Mouse (Mus musculus) telencephalon, adult 2 months (tissue): ENCODE results near the gene Casc3.
"Not testable (repeated sequence)": the region's sequence is repeated elsewhere in the genome, so short reads cannot be mapped to it uniquely, and the experiment has no call there.

Experiments used
- DNase-seq: peaks from one replicate; pipeline ENCODE4 v3.0.0-alpha.2; 2011; ENCODE audit warnings: low read depth, low spot score

Gene Casc3

DNA sequence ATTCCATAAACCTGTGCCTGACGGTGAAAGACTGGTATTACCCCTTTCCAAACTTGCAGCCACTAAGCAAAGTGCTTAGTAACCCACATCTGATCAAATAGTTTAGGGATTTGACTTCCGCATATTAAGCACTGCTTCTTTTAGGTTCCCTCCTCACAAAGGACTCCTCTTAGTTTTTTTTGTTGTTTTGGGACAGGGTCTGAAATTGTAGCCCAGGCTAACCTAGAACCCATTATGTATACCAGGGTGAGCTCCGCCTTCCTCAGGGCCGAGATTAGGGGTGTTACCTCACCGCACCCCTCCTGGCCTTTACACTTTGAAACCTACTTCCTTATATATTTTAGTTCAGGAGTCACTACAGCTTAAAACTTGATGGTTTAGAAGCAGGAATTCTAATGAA lies 14.9 kb upstream of the Casc3 start:
- no peak for DNase-seq

DNA sequence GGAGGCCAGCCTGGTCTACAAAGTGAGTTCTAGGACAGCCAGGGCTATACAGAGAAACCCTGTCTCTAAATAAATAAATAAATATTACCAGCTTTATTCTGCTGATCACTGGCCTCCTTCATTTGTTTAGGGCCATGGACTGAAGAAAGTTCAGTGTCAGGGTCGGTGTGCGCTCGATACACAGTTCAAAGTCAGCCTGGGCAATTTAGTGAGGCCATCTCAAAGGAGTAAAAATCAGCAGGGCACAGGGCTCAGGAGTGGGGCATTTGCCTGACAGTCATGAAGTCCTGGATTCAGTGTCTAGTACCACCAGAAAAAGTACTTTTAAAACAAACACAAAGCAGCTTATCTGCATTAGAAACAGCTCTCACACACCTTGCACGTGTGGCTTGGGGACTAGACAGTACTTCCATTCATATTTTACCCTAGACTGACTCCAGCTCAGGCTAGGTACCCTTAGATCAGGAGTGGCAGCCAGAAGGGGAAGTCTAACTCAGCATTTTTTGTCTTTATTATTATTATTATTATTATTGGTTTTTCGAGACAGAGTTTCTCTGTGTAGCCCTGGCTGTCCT lies 14.0 kb upstream of the Casc3 start:
- no peak for DNase-seq

DNA sequence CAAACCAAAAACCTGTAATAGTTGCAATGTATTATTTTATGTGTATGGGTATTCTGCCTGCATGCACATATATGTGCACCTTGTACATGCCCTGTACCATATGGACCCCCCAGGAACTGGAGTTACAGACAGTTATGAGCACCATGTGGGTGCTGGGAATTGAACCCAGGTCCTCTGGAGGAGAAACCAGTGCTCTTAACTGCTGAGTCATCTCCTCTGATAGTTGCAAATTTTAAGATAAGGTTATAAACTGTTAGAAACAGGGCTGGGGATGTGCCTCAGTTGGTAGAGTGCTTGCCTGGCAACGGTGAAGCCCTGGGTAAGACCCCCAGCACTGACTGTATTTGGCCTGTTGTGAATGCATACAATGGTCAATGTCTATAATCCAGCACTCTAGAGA lies 13.3 kb upstream of the Casc3 start:
- DNase-seq: no peak

DNA sequence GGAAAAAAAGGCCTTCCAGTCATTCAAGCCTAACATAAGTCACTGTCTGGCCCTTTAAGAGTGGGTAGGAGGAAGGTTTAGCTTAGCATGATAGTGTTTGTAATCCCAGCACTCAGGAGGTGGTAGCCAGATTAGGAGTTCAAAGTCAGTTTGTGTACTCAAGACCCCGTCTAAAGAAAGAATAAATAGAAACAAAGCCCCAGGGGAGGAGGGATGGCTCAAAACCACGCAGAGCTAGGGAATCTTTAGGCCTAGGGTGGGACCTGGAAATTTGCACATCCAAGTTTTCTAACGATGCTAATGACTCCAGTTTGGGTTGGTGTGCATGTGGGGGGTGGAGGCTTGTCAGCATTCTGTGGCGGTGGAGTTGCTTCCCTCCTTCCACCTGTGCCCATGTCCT lies 12.6 kb upstream of the Casc3 start:
- DNase-seq: no peak

DNA sequence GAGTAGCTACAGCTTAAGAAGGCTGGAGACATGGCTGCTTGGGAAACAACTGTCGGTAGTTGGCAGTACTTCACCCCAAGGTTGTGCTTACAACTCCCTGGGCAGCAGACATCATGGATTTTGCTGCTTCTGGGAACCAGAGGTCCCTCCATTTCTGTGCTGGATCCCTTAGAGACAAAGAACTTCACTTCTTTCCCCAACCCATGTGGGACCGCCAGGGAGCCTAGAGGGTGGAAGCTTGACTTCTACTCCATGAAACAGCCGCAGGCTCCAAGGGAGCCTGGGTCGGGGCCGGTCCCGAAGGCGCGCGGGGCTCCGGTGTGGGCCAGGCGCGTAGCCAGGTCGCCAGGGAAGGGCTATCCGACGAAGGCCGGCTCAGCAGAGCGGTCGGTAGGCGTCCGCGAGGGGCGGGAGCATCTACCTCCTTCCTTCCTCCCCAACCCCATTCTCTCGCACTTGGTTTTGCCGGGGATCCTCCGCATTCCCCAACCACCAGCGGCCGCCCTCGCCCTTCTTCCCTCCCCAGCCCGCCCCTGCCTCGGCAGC lies 10.2 kb upstream of the Casc3 start:
- no peak for DNase-seq

DNA sequence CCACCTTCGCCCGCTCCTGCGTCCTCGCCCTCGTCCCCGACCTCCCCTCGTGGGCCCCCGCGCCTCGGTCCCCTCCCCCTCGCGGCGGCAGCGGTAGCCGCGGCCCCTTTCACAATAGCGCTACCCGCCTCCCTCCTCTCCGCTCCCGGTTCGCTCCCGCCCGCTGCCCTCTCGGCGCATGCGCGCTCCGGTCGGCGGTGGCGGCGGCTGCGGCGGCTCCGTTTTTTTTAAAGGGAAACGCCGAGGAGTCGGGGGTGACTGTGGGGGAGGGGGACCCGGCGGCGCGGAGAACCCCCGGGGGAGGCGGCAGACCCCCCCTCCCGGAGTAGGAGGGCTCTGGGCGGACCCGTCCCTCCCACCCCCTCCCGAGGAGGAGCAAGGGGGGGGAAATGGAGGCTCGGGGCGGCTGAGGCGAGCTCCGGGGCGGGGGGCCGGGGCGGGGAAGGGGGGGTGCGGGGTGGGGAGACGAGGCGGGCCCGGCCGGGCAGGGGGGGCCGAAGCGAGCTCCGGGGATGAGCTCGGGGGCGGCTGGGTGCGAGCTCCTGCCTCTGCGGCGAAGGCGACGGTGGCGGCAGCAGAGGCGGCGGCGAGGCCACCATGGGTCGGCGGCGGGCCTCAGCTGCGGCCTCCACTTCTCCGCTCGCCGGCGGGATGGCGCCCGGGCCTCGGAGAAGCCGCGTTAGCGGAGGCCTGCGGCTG lies 9.5 kb upstream of the Casc3 start, which contains the start of gene Msl1:
TSS of gene Msl1 (plus strand) at position 502 of the 699 bp plus-strand sequence.
- DNase-seq: no peak

DNA sequence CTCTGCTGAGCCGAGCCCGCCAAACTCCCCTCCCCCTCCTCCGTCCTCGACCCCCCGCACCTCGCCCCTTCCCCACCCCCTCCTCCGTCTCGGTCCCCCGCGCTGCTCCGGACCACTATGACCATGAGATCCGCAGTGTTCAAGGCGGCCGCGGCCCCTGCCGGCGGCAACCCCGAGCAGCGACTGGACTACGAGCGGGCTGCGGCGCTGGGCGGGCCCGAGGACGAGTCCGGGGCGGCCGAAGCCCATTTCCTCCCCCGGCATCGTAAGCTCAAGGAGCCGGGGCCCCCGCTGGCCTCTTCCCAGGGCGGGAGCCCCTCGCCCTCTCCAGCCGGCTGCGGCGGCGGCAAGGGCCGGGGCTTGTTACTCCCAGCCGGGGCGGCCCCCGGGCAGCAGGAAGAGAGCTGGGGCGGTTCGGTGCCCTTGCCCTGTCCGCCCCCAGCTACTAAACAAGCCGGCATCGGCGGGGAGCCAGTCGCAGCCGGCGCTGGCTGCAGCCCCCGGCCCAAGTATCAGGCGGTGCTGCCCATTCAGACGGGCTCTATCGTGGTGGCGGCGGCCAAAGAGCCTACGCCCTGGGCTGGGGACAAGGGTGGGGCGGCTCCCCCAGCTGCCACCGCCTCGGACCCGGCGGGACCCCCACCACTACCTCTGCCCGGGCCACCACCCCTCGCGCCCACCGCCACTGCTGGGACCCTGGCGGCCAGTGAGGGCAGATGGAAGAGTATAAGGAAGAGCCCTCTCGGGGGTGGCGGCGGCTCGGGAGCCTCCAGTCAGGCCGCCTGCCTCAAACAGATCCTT lies 8.8 kb upstream of the Casc3 start:
- DNase-seq: no peak

DNA sequence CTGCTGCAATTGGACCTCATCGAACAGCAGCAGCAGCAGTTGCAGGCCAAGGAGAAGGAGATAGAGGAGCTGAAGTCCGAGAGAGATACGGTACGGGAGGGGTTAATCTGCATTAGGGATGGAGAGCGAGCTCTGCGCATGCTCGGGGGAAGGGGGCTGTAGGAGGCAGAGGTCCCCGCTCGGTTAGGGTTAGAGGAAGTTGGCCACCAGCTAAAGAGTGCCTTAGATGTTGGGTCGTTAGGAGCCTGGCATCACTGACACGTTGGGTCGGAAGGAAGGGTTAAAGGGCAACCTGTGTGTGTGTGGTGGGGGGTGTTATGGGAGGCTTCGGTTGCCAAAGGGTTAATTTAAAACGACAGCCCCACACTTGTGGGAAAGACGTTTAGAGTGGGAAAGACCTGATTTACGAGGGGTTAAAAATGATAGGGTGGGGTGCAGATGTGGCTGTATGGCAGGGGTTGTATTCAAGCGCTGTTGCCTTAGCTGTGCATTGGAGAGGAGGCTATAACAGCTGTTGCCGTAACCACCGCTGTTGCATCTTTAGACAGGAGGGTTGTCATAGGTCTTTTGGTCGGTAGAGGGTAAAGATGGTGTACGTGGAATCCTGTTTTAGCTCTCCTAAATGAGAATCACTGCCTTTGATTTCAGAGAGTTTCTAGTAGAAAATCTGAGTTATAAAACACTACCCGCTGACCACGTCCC lies 8.0 kb upstream of the Casc3 start:
- no peak for DNase-seq

DNA sequence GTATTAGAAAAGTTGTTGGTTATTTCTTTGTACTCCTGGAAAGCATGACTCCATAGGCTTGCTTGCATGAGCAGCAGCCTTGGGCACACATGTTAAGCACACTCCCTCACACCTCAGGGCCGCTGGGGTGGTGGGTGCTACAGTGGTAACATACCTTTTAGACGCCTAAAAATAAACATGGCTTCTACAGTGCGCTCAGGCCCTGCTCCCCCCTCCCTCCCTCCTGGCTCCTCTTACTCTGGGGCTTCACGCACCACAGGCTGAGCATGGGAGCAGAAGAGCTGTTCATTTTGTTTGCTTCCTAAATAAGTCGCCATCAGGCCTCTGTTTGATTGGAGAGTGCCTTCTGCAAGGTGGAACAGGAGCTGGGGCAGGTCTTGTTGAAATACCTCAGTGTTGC lies 7.4 kb upstream of the Casc3 start:
- no peak for DNase-seq

DNA sequence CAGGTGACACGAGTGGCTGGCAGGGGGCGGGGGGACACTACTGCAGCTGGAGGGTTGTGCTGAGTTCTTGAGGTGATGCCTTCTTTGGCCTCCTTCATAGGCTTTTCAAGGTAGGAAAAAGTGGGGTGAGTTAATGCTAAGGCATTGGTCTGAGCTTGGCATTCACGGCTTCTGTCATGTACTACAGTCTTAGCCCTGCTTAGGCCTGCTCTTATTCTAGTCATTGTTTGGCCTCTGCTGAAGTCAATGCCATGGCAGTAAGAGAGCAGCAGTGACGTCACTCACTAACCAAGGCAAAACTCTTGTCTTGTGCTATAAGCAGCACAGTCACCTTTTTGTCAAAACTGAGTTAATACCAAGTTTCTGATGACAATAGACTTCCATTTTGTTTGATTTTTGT lies 6.8 kb upstream of the Casc3 start:
- DNase-seq: no peak

DNA sequence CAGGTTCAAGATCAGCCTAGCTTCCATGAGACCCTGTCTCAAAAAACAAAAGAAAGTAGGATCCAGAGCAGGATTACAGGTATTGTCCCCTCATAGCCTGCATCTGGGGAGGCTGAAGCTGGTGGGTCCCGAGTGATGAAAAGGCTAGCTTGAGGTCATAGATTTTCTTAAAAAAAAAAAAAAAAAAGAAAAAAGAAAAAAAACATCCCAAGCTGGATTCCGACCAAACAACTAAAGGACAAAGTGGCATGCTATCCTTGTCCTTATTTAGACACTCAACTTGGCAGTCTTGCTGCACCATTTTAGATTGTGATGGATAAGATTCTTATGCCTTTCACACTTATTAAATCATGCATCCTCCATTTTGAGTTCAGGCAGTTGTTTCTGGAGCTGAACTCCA lies 3.7 kb downstream of the Casc3 start:
- DNase-seq: no peak

DNA sequence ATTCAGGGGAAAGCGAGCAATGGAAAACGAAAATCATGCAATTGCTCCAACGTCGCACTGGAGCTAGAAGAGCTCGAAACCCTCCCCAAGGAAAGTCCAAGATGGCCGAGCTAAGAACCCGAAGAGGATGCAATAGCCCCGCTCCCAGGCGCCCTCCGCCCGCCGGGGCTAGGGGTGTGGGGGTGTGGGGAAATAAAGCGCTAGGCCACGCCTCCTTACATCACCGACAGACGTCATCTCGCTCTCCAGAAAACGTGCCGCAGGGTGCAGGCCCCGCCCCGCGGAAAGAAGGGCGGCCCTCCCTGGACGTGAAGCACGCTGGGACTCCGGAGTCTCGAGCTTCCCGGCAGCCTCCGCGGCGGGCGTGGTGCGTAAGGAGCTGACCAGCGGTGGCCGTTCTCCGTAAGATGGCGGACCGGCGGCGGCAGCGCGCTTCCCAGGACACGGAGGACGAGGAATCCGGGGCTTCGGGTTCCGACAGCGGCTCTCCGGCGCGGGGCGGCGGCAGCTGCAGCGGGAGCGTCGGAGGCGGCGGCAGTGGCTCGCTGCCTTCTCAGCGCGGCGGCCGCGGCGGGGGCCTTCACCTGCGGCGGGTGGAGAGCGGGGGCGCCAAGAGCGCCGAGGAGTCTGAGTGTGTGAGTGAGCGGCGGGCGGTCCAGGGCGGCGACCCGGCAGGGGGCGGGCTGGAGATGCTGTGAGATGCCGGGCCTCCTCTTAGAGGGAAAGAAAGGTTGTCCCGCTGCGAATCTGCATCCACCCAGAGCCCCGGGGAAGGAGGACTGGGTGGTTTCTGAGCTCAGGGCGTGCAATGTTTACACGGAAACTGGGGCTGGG lies 5.0 kb downstream of the Casc3 start:
- DNase-seq: peak; percentile 98

DNA sequence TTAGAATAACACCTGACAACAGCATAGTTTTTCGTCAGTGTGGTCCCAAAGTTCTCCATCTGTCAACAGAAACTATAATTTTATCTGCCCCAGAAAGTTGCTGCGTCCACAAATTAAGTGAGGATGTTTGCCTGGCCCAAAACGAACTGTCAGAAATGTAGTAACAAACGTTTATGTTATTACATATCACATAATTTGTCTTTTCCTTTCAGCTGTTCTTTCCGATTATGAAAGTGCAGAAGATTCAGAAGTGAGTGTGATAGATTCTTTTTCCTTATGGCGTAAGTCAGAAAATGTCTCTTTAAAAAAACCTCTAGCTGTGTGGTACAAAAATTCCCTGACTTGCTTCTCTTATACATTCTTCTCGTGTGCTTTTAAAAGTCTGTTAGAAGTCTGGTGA lies 6.0 kb downstream of the Casc3 start:
- DNase-seq: no peak

DNA sequence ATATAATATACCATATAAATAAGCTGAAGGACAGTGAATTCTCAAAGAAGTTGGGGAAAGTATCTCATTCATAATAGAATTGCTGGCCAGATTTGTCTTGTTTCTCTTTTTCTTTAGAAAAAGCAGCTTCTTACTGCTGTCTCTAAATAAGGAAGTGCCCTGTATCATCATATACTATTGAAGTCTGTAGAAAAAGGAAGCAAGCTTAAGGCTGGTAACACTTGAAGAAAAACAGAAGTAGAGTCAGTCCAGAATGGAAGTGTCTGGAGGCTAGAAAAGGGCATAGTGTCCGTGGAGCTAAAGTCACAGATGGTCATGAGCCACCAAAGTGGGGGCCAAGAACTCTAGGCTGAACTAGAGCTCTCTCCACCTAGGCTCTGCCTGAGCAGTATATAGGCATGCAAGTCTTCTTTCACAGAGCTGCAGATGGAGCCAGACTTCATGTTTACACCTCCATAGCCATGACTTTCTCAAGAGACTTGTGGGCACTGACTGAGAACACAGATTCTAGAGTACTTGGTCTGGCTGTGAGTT lies 12.1 kb downstream of the Casc3 start:
- no peak for DNase-seq

DNA sequence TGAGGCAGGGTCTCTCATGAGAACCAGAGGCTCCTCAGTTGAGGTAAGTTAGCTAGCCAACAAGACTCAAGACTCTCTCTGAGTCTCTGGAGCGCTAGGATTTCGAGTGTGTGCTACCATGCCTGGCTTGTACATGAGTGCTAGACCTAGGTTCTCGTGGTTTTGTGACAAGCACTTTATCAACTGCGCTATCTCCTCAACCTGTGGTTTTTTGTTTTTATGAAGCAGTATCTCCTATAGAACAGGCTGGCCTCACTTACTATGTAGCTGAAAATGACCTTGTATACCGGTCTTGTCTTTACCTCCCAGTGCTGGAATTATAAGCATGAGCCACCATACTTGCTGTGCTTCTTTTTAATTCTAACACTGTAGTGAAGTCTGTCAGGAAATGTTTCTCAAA lies 16.3 kb downstream of the Casc3 start:
- no peak for DNase-seq

DNA sequence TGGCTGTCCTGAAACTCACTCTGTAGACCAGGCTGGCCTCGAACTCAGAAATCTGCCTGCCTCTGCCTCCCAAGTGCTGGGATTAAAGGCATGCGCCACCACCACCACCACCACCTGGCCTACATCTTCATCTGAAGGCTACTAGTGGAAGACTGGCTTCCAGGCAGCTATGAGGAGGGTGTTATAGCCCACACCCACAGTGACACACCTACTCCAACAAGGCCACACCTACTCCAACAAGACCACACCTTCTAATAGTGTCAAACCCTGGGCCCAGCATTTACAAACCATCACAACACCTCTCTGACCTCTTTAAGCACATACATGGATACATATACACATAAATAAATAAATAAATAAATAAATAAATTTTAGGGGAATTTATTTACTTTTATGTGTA lies 21.4 kb downstream of the Casc3 start:
- DNase-seq: not testable (repeated sequence)

DNA sequence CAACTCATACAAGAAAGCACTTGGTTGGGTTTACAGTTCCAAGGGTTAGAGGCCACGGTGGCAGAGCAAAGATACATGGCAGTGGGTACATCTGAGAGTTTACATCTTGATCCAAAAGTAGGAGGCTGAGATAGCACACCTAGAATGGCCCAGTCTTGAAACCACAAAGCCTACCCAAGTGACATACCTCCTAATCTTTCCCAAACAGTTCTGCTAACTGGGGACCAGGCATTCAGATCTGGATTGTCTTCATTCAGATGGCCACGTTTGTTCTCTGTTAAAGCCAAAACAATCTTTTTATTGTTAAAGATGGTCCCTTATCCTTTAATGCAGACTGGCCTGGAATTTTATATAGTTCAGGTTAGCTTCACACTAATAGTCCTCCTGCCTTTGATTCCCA lies 23.2 kb downstream of the Casc3 start:
- no peak for DNase-seq

DNA sequence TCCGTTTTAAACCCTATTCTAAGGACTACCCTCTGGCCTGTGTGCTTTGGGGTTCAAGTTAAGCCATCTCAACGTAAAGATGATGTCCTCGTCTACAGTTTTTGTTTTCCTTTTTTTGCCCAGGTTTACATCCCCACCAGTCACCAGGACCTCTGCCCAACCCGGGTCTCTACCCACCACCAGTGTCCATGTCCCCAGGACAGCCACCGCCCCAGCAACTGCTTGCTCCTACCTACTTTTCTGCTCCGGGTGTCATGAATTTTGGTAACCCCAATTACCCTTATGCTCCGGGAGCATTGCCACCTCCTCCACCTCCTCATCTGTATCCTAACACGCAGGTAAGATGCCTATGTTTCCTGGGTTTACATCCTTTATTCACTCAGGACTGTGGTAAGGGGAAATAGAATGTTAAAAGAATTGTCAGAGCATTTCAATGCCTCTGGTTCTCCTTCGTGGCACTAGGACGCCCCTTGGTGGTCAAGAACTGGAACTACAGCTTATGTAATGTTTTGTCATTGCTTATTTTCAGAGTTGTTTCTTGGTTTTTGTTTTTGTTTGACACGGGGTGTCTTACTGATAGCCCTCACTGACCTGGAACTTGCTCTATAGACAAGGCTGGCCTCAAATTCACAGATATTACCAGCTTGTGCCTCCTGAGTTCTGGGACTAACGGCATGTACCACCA lies 24.5 kb downstream of the Casc3 start:
- DNase-seq: no peak

DNA sequence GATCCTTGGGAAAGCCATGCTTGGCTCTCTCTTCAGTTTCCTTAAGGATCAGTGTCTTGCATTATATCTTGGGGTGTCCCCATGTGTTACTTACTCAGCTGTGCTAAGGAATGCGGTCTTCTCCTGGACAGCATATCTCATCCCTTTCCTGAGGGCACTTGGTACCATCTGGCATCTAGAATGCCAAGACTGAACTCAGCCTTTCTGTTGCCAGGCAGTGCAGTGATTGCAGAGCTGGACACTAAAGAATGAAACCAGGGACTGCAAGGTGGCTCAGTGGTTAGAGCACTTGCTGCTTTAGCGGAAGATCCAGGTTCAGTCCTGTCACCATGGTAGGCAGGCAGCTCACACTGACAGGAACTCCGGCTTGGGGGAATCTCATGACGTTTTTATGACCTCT lies 25.2 kb downstream of the Casc3 start:
- DNase-seq: no peak

DNA sequence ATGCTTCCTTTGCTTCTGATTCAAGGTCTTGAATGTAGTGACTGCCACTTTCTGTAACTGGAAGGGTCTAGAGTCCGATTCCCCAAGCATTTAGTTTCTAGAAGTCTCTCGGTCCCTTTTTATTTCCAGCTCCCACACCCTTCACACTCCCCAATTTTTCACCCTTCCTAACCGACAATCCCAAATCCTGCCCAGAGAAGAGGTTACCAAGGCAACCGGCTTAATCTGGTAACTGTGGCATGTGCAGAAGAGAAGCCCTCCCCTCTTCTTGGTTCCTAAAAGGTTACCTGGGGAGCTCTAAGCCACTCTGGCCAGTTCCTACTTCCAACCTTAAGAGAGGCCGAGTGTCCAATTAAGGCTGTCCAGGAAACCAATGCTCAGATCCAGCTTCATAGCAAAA lies 30.6 kb downstream of the Casc3 start:
- peak; percentile 50 for DNase-seq
